Mouse (Mus musculus) limb, embryonic 14.5 days (tissue): ENCODE data around the gene Btnl1. TPM values are rescaled to one million over a fixed set of nuclear protein-coding genes. Genes with fewer than 3 reads are reported as not detected.

ENCODE experiments used
- ATAC-seq: fragments of 200-750 bp; cut with Nextera tagmentation; 2 replicates; pipeline ENCODE4 v1.8.0; 2017; ENCODE audit warnings: low read depth, moderate number of reproducible peaks, moderate TSS enrichment; ENCODE audit not compliant: low FRiP score
- DNase-seq: peaks from one replicate; pipeline ENCODE4 v3.0.0-alpha.2; 2015; ENCODE audit warnings: low spot score
- H3K27ac ChIP-seq: fragments of 300-500 bp; sonication (generic); replicated peaks from 2 replicates; pipeline ENCODE4 v1.5.1; 2014; ENCODE audit warnings: low read depth, mild to moderate bottlenecking, low read length, moderate library complexity, mixed read lengths
- H3K27me3 ChIP-seq: fragments of 300-500 bp; sonication (generic); 2 replicates; pipeline ENCODE4 v1.6.1; 2014; ENCODE audit warnings: low read length, mixed read lengths; ENCODE audit not compliant: control insufficient read depth, insufficient read depth
- H3K36me3 ChIP-seq: fragments of 300-500 bp; sonication (generic); 2 replicates; pipeline ENCODE4 v1.6.1; 2014; ENCODE audit warnings: mild to moderate bottlenecking, low read length, moderate library complexity, mixed read lengths; ENCODE audit not compliant: control insufficient read depth, insufficient read depth
- H3K4me1 ChIP-seq: fragments of 300-500 bp; sonication (generic); 2 replicates; pipeline ENCODE4 v1.6.1; 2014; ENCODE audit warnings: antibody characterized with exemption, low read length, mixed read lengths; ENCODE audit not compliant: control insufficient read depth, insufficient read depth
- H3K4me2 ChIP-seq: fragments of 300-500 bp; sonication (generic); replicated peaks from 2 replicates; pipeline ENCODE4 v1.6.1; 2014; ENCODE audit warnings: low read depth, mild to moderate bottlenecking, low read length, moderate library complexity; ENCODE audit not compliant: severe bottlenecking
- H3K4me3 ChIP-seq: fragments of 300-500 bp; sonication (generic); replicated peaks from 2 replicates; pipeline ENCODE4 v1.5.1; 2014; ENCODE audit warnings: low read length
- H3K9ac ChIP-seq: fragments of 300-500 bp; sonication (generic); 2 replicates; pipeline ENCODE4 v1.6.1; 2014; ENCODE audit warnings: mild to moderate bottlenecking, low read depth, low read length, moderate library complexity; ENCODE audit not compliant: severe bottlenecking
- H3K9me3 ChIP-seq: fragments of 300-500 bp; sonication (generic); 2 replicates; pipeline ENCODE4 v1.6.1; 2016; ENCODE audit warnings: low read length; ENCODE audit not compliant: control insufficient read depth
- POLR2A ChIP-seq: fragments of 200-500 bp; IDR thresholded peaks from 2 replicates; pipeline ENCODE4 v1.8.0; 2012; ENCODE audit warnings: inconsistent platforms, mild to moderate bottlenecking, moderate library complexity, borderline replicate concordance; ENCODE audit not compliant: insufficient read depth, insufficient read length; ENCODE audit errors: extremely low read depth
- WGBS: fragments of 180-500 bp; shearing (Covaris S2); extraction: QIAGEN DNeasy Blood & Tissue Kit; methylation state at CpG from one replicate; pipeline ENCODE4 v1.1.7; 2014; 5-methylcytosine and 5-hydroxymethylcytosine counted together
- polyA plus RNA-seq, 2 experiments: library from polyadenylated mRNA; depleted of rRNA in 1 of 2; stranded (reverse) in 1 of 2; unstranded in 1 of 2; fragments of >200 nt; fragmentation: Nextera tagmentation in 1 of 2; extraction: Ambion mirVana in 1 of 2; gene quantifications; 2 replicates each; pipeline versions ENCODE4 v1.2.1 to v1.2.3; 2012 to 2014

The Btnl1 gene
- polyA plus RNA-seq (2012; rRNA removed) (not detected in 2 replicates), polyA plus RNA-seq (2014; fragmentation: Nextera tagmentation; extraction: Ambion mirVana) (not detected in 2 replicates)

DNA sequence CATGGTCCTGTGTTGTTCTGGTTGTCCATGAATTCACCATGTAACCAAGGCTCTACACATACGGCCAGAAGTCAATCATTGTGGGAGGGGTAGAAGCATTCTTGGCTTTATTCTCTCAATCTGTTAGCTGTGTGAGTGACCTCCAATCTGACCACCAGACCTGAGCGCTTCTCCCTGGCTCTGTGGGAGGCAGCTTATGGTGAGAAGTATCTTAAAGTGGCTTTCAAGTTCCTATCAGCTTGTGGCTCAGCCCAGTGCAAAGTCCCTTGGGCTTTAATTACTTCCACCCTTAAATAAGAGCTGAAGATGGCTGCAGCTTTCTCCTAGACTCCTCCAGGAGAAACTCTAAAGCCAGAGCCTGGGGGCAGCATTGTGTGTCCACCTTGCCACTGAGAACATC, at the start of gene Btnl1:
Gene Btnl1, plus strand, starts transcription at position 286 of the 400 bp plus-strand sequence.
- Histone ChIP-seq H3K4me2 (no peak within 1 kb of the TSS), H3K9ac (no peak within 1 kb of the TSS), H3K4me1 (no peaks in the 10 kb centered on the region), H3K4me3 (no peak within 1 kb of the TSS), H3K36me3 (no peaks in the 10 kb centered on the region), H3K27me3 (no peaks in the 10 kb centered on the region), H3K9me3 (no peaks in the 10 kb centered on the region), H3K27ac (no peak within 1 kb of the TSS)
- no peak for ATAC-seq
- no peak for DNase-seq
- no peak for TF ChIP-seq POLR2A
- WGBS: 73% methylated on average over 2 of the region's 2 CpGs

DNA sequence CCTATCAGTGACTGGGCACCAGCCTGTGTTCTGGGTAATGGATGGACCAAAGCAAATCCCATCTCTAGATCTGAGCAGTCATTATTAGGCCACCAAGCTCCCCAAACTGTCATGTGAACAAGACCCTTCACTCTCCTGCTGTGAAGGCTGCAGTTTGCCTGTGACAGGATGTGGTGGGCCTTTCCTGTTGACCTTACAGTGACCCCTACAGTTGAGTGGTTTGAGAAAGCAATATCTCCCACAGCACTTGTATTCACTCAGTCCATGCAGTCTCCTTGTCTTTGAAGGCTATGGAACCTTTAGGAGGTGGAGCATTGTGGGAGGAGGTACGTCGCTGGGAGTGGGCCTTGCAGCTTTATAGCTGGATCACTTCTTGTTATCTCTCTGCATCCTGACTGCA, 47.1 kb upstream of the Btnl1 start:
- TF ChIP-seq POLR2A: no peak
- Histone ChIP-seq H3K36me3 (no peaks in the 10 kb centered on the region), H3K4me1 (no peaks in the 10 kb centered on the region), H3K4me2 (no peak overlapping the region), H3K27me3 (no peaks in the 10 kb centered on the region), H3K27ac (no peak overlapping the region), H3K9me3 (no peaks in the 10 kb centered on the region), H3K9ac (no peak overlapping the region), H3K4me3 (no peak overlapping the region)
- ATAC-seq: no peak
- no peak for DNase-seq
- WGBS: 42% methylated on average over 2 of the region's 2 CpGs

DNA sequence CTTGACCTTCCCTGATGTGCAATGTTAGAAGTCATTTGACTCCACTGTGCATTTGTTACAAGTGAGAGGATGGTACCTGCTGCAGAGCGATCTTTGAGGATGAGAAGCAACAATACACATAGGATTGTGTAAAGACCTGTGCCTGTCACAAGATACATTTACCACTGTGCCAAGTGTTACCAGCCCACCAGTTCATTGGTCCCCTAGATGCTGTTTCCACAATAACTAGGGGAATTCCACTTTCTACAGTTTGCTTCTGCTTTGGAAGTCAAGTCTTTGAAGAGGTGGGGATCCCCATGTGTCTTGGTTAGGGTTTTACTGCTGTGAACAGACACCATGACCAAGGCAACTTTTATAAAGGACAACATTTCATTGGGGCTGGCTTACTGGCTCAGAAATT, 45.7 kb upstream of the Btnl1 start:
- H3K4me2 ChIP-seq: no peak overlapping the region
- H3K9me3 ChIP-seq: no peaks in the 10 kb centered on the region
- no peaks in the 10 kb centered on the region for H3K4me1 ChIP-seq
- ATAC-seq: no peak
- TF ChIP-seq POLR2A: no peak
- no peaks in the 10 kb centered on the region for H3K27me3 ChIP-seq
- no peak for DNase-seq
- 96% methylated on average over 1 of the region's 1 CpGs for WGBS
- no peak overlapping the region for H3K9ac ChIP-seq
- H3K36me3 ChIP-seq: no peaks in the 10 kb centered on the region
- H3K4me3 ChIP-seq: no peak overlapping the region
- no peak overlapping the region for H3K27ac ChIP-seq

DNA sequence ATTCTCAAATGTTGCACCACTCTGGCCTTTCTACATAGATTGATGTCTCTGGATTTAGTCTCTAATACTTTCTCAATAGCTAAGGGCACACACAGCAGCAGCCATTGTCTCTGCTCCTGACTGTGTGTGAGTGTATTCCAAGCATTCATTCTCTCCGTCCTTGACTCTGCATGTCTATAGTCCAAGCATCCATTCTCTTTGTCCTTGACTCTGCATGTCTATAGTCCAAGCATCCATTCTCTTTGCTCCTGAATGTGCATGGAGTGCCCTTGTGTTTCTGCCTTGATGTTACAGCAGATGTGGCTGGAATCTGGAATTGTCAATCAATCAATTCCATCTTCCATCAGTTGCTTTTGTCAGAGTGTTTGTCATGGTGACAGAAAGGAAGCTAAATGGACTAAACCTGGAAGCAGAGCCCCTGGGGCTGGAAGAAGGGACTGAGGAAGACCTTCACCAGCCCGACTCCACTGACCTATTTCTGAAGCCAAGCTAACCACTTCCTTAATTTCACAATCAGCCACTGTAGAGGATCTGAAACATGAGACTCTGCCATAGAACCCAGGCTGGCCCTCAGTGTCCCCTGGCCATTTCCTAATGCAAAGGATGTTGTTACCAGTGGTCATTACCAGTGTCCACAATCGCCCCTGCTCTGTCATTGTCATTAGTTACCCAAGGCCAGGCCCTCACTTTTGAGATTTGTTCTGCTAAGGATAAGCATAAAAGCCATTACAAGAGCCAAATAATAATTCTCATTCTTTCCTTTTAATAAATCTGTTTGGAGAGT, 36.1 kb upstream of the Btnl1 start:
- no peaks in the 10 kb centered on the region for H3K36me3 ChIP-seq
- H3K27me3 ChIP-seq: no peaks in the 10 kb centered on the region
- H3K9me3 ChIP-seq: no peaks in the 10 kb centered on the region
- no peak overlapping the region for H3K4me2 ChIP-seq
- no peak for TF ChIP-seq POLR2A
- H3K4me1 ChIP-seq: no peaks in the 10 kb centered on the region
- H3K9ac ChIP-seq: no peak overlapping the region
- H3K4me3 ChIP-seq: no peak overlapping the region
- DNase-seq (no peak), ATAC-seq (no peak)
- H3K27ac ChIP-seq: no peak overlapping the region
- 64% methylated on average over 3 of the region's 3 CpGs for WGBS

DNA sequence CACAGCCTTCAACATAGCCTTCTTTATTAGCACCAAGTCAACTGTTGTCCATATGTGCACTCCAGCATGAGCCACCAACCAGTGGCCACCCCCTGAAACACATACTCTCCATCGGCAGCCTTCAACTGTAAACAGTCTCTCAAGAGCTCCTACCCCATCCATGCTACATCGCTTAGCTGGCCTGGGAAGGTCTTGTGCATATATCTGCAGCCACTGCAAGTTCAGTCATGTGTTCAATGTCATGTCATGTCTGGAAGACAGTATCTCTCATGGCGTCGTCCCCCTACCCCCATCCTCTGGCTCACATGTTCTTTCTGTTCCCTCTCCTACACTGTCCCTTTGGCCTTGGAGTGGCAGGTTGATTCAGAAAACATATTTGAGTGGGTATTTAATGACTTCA, 32.0 kb upstream of the Btnl1 start:
- H3K4me1 ChIP-seq: no peaks in the 10 kb centered on the region
- H3K36me3 ChIP-seq: no peaks in the 10 kb centered on the region
- no peak overlapping the region for H3K4me2 ChIP-seq
- no peak for TF ChIP-seq POLR2A
- H3K9ac ChIP-seq: no peak overlapping the region
- H3K9me3 ChIP-seq: no peaks in the 10 kb centered on the region
- no peak overlapping the region for H3K27ac ChIP-seq
- no peaks in the 10 kb centered on the region for H3K27me3 ChIP-seq
- WGBS: 91% methylated on average over 4 of the region's 4 CpGs
- ATAC-seq (no peak), DNase-seq (no peak)
- no peak overlapping the region for H3K4me3 ChIP-seq

DNA sequence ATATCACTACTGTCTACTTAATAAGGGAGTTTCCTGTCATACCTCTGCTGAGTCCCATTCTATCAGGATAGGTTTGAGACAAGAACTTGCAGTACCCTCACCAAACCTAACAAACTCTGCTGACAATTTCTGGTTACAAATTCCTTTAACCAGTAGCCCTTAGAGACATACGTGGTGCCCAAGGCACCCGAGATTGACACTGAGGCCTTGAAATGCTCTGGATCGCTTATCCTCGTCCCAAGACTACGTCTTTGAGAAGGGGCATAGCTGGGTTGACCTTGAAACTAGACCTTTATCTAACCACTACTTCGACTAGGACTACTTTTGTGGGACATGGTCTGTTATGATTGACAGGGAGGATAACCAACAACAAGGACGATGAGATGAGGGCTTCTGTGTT, 31.4 kb upstream of the Btnl1 start:
- TF ChIP-seq POLR2A: no peak
- H3K9ac ChIP-seq: no peak overlapping the region
- no peak for ATAC-seq
- no peak for DNase-seq
- no peak overlapping the region for H3K4me3 ChIP-seq
- no peaks in the 10 kb centered on the region for H3K4me1 ChIP-seq
- 83% methylated on average over 7 of the region's 7 CpGs for WGBS
- H3K27ac ChIP-seq: no peak overlapping the region
- H3K9me3 ChIP-seq: no peaks in the 10 kb centered on the region
- no peaks in the 10 kb centered on the region for H3K36me3 ChIP-seq
- no peak overlapping the region for H3K4me2 ChIP-seq
- H3K27me3 ChIP-seq: no peaks in the 10 kb centered on the region
